Mouse (Mus musculus): ENCODE measurements around the gene Trim2. TPM values are rescaled to one million over a fixed set of nuclear protein-coding genes. Genes with fewer than 3 reads are reported as not detected.

Trim2 gene
- polyA plus RNA-seq, 1 experiment from 2014 or later: 37.7 TPM

DNA sequence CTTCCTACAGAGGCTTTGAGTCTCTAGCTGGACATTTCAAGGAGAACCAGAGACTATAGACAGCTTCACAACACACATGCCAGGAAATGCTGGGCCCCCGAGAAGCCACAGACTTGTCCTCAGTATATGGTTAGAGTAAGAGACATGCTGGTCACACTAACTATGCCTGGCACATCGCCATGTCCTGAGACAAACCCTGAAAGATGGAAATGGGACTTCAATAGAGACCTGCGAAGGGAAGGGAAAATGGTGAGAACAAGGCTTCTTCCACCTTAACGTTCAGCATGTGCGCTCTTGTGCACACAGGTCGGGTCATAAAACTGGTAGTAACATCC, 38.9 kb upstream of the Trim2 start:
- H3K9ac ChIP-seq (replicated peaks; ENCODE audit: low read length): no peak overlapping the region
- DNase-seq (ENCODE audit: low spot score) (no peak), ATAC-seq (replicated peaks; ENCODE audit: insufficient number of reproducible peaks, low FRiP score, low TSS enrichment, low read depth) (no peak)
- H3K36me3 ChIP-seq (replicated peaks; ENCODE audit: control insufficient read depth, insufficient read depth, low read depth, low read length): no peaks in the 10 kb centered on the region
- no peaks in the 10 kb centered on the region; the same call in 1 of the 2 replicates for H3K27me3 ChIP-seq (ENCODE audit: control insufficient read depth, insufficient read depth, low read length)
- H3K4me1 ChIP-seq (ENCODE audit: control insufficient read depth, insufficient read depth, low read length): no peaks in the 10 kb centered on the region
- no peaks in the 10 kb centered on the region for H3K9me3 ChIP-seq (replicated peaks; ENCODE audit: control insufficient read depth, low read length)
- WGBS: 53% methylated on average over 6 of the region's 6 CpGs
- H3K4me3 ChIP-seq (ENCODE audit: low read depth, low read length): no peak overlapping the region
- peak overlapping the region; percentile 65 for H3K4me2 ChIP-seq (ENCODE audit: low read depth, low read length)
- no peak overlapping the region for H3K27ac ChIP-seq (replicated peaks; ENCODE audit: low read depth, low read length)

DNA sequence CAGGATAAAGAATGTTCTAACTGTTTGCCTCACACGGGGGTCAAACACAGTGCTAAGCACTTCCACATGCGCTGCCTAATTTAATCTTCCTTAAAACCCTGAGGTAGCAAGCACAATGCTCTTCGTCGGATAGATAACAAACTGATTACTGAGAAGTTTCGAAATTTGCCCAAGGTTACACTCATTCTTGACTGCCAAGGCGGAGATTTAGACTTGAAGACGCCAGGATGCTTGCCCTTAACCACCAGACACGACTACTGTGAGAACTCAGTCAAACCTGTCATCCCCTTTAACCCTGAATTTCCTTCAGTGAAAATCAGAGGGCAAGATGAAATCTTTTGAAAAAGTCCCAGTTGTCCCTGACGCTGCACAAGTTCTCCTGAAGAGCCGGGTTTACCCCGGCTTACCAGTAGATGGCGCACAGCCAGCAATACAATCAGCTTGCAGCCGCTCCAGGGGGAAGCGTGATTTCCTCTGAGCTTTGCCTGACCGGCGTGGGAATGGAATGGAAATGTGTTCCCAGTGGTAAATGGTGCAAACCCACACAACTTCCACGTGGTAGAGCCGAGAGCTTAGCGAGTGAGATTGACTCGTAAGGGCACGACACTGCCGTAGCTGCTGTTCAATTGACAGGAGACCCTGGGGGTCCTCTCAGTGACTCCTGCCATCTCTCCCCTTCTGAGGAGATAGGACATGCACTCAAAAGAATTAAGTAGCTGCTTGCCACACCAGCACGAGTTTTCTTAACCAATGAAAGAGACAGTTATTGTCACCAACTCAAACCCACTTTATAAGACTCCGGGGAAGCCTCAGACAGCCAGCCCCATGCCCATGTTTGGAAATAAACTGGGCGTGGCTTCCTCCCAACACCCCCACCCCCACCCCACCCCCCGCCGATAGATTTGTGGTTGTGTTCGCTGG, 38.3 kb upstream of the Trim2 start:
- 0 out of 2 replicates have a peak, but pooled peaks have one; percentile 26 for ATAC-seq (replicated peaks; ENCODE audit: insufficient number of reproducible peaks, low FRiP score, low TSS enrichment, low read depth)
- 7% methylated on average over 28 of the region's 28 CpGs for WGBS
- Histone ChIP-seq H3K9me3 (replicated peaks; ENCODE audit: control insufficient read depth, low read length) (no peaks in the 10 kb centered on the region), H3K4me2 (ENCODE audit: low read depth, low read length) (peak overlapping the region; percentile 65), H3K27ac (replicated peaks; ENCODE audit: low read depth, low read length) (no peak overlapping the region), H3K27me3 (ENCODE audit: control insufficient read depth, insufficient read depth, low read length) (no peaks in the 10 kb centered on the region; the same call in 1 of the 2 replicates), H3K4me3 (ENCODE audit: low read depth, low read length) (peak overlapping the region; percentile 29), H3K4me1 (ENCODE audit: control insufficient read depth, insufficient read depth, low read length) (no peaks in the 10 kb centered on the region), H3K36me3 (replicated peaks; ENCODE audit: control insufficient read depth, insufficient read depth, low read depth, low read length) (no peaks in the 10 kb centered on the region), H3K9ac (replicated peaks; ENCODE audit: low read length) (no peak overlapping the region)
- peak; percentile 93 for DNase-seq (ENCODE audit: low spot score)

DNA sequence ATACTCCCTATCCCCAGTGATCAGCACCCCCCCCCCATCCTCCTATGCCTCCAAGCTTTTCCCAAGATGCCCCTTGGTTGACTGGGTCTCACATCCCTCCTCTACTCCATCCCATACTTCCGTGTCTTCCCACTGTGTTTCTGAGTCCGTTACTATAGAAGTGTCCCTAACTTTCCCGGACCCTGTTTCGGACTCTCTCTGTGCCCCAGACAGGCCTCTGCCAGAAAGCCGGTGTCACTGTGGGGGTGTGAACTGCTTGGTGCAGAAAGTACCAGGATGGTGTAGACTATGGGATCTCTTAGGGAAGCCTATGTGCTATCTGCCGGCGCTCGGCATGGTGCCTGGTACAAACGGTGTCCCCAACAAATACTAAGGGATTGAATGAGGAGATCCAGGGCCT, 36.4 kb upstream of the Trim2 start:
- no peak overlapping the region for H3K4me2 ChIP-seq (ENCODE audit: low read depth, low read length)
- no peak for DNase-seq (ENCODE audit: low spot score)
- no peaks in the 10 kb centered on the region; the same call in 1 of the 2 replicates for H3K27me3 ChIP-seq (ENCODE audit: control insufficient read depth, insufficient read depth, low read length)
- H3K36me3 ChIP-seq (replicated peaks; ENCODE audit: control insufficient read depth, insufficient read depth, low read depth, low read length): no peaks in the 10 kb centered on the region
- no peaks in the 10 kb centered on the region for H3K4me1 ChIP-seq (ENCODE audit: control insufficient read depth, insufficient read depth, low read length)
- no peak overlapping the region for H3K9ac ChIP-seq (replicated peaks; ENCODE audit: low read length)
- no peak for ATAC-seq (replicated peaks; ENCODE audit: insufficient number of reproducible peaks, low FRiP score, low TSS enrichment, low read depth)
- WGBS: 84% methylated on average over 9 of the region's 9 CpGs
- H3K27ac ChIP-seq (replicated peaks; ENCODE audit: low read depth, low read length): no peak overlapping the region
- H3K4me3 ChIP-seq (ENCODE audit: low read depth, low read length): no peak overlapping the region
- H3K9me3 ChIP-seq (replicated peaks; ENCODE audit: control insufficient read depth, low read length): no peaks in the 10 kb centered on the region

DNA sequence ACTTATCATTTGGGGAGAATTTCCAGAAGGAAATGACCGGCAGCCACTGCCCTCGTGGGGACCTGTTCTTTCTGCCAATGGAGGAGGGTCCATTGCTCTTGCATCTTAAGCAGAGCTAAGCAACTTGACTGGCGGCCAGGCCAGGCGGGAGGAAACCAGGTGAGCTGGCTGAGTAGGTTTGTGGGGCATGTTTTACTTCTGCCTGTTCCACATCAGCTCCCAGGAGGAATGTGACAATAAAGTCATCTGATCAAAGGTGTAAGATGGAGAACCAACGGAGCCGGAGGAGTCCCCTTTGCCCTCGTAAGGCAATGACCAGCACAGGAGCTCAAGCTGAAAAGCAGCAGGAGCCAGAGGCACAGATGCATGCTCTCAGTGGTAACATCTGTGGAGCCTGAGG, 35.1 kb upstream of the Trim2 start:
- 62% methylated on average over 7 of the region's 7 CpGs for WGBS
- Histone ChIP-seq H3K27ac (replicated peaks; ENCODE audit: low read depth, low read length) (no peak overlapping the region), H3K4me1 (ENCODE audit: control insufficient read depth, insufficient read depth, low read length) (no peaks in the 10 kb centered on the region), H3K4me2 (ENCODE audit: low read depth, low read length) (no peak overlapping the region), H3K36me3 (replicated peaks; ENCODE audit: control insufficient read depth, insufficient read depth, low read depth, low read length) (no peaks in the 10 kb centered on the region), H3K4me3 (ENCODE audit: low read depth, low read length) (no peak overlapping the region), H3K27me3 (ENCODE audit: control insufficient read depth, insufficient read depth, low read length) (no peaks in the 10 kb centered on the region), H3K9ac (replicated peaks; ENCODE audit: low read length) (no peak overlapping the region), H3K9me3 (replicated peaks; ENCODE audit: control insufficient read depth, low read length) (no peaks in the 10 kb centered on the region)
- DNase-seq (ENCODE audit: low spot score) (peak; percentile 28), ATAC-seq (replicated peaks; ENCODE audit: insufficient number of reproducible peaks, low FRiP score, low TSS enrichment, low read depth) (no peak)

DNA sequence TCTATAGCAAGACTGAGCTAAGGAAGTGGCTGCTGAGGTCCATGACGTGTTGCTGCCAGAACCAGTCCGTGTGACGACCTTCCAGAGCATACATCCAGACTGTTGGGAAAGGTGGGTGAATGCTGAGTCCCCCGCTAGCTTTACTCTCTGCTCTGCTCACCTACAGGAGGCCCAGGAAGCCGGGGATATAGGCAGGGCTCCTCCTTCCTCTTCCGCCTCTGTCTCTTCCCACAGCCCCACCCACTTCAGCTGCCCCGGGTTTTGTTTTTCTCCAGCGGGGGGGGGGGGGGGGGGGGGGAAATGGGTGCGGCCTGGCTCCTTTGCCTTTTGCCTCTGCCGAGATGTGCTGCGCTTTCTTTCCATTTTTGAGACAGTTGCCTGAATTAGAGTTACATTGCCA, 30.9 kb upstream of the Trim2 start:
- Histone ChIP-seq H3K4me3 (ENCODE audit: low read depth, low read length) (no peak overlapping the region), H3K36me3 (replicated peaks; ENCODE audit: control insufficient read depth, insufficient read depth, low read depth, low read length) (no peaks in the 10 kb centered on the region), H3K9me3 (replicated peaks; ENCODE audit: control insufficient read depth, low read length) (no peaks in the 10 kb centered on the region), H3K27me3 (ENCODE audit: control insufficient read depth, insufficient read depth, low read length) (peaks cover 4% of the 10 kb centered on the region; the same call in 1 of the 2 replicates), H3K9ac (replicated peaks; ENCODE audit: low read length) (no peak overlapping the region), H3K4me2 (ENCODE audit: low read depth, low read length) (no peak overlapping the region), H3K27ac (replicated peaks; ENCODE audit: low read depth, low read length) (no peak overlapping the region), H3K4me1 (ENCODE audit: control insufficient read depth, insufficient read depth, low read length) (no peaks in the 10 kb centered on the region; the same call in 1 of the 2 replicates)
- WGBS: 45% methylated on average over 11 of the region's 11 CpGs
- DNase-seq (ENCODE audit: low spot score) (no peak), ATAC-seq (replicated peaks; ENCODE audit: insufficient number of reproducible peaks, low FRiP score, low TSS enrichment, low read depth) (no peak)

DNA sequence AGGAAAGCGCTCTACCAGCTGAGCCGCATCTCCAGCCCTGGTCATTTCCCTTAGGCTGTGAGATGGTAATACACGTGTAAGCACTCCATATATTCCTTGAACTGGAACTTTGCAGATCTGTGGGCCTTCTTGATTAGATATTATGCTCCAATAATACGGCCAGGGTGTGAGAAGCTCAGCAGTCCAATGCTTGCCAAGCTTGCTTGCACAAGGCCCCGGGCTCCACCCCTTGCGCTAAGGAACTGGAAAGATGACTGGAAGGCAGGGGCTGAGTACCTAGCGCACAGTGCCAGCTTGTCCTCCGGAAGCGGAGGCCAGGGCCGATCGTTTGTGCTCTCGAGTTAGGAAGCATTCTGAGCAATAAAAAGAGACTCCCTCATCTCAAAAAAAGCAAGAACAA, 29.7 kb upstream of the Trim2 start:
- H3K27ac ChIP-seq (replicated peaks; ENCODE audit: low read depth, low read length): no peak overlapping the region
- ATAC-seq (replicated peaks; ENCODE audit: insufficient number of reproducible peaks, low FRiP score, low TSS enrichment, low read depth) (no peak), DNase-seq (ENCODE audit: low spot score) (no peak)
- H3K9ac ChIP-seq (replicated peaks; ENCODE audit: low read length): no peak overlapping the region
- H3K4me1 ChIP-seq (ENCODE audit: control insufficient read depth, insufficient read depth, low read length): no peaks in the 10 kb centered on the region; the same call in 1 of the 2 replicates
- H3K4me2 ChIP-seq (ENCODE audit: low read depth, low read length): no peak overlapping the region
- H3K4me3 ChIP-seq (ENCODE audit: low read depth, low read length): no peak overlapping the region
- 88% methylated on average over 12 of the region's 12 CpGs for WGBS
- H3K27me3 ChIP-seq (ENCODE audit: control insufficient read depth, insufficient read depth, low read length): peaks cover 4% of the 10 kb centered on the region; the same call in 1 of the 2 replicates
- no peaks in the 10 kb centered on the region for H3K36me3 ChIP-seq (replicated peaks; ENCODE audit: control insufficient read depth, insufficient read depth, low read depth, low read length)
- no peaks in the 10 kb centered on the region for H3K9me3 ChIP-seq (replicated peaks; ENCODE audit: control insufficient read depth, low read length)

DNA sequence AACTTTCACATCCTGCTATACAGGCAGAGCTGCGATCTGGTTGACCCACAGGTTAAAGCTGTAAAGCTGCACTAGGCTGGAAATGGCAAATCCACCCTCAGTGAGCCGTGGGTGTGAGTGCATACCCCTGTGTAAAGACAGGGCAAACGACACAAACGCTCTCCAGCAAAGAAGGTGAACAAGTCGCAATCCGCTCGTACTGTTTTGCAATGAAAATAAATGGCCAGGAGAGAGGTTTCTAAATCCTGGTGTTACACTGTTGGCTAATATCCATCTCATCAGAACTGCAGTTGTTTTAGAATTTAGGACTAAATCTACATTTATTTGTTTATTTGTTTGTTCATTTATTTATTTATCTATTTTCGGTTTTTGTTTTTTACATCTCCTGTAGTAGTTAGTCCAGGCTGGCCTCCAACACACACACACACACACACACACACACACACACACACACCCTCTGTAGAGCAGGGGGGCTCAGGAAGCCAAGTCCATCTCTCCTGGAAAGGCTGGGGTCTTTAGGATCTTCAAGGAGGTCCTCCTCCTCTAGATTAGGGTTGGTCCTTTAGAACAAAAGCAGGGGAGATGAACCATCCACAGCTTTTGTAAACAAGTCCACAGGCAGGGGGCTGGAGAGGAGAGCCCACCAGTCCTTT, 28.9 kb upstream of the Trim2 start:
- Histone ChIP-seq H3K27ac (replicated peaks; ENCODE audit: low read depth, low read length) (no peak overlapping the region), H3K4me1 (ENCODE audit: control insufficient read depth, insufficient read depth, low read length) (no peaks in the 10 kb centered on the region; the same call in 1 of the 2 replicates), H3K27me3 (ENCODE audit: control insufficient read depth, insufficient read depth, low read length) (peaks cover 4% of the 10 kb centered on the region; the same call in 1 of the 2 replicates), H3K9me3 (replicated peaks; ENCODE audit: control insufficient read depth, low read length) (no peaks in the 10 kb centered on the region), H3K4me3 (ENCODE audit: low read depth, low read length) (no peak overlapping the region), H3K9ac (replicated peaks; ENCODE audit: low read length) (no peak overlapping the region), H3K4me2 (ENCODE audit: low read depth, low read length) (no peak overlapping the region), H3K36me3 (replicated peaks; ENCODE audit: control insufficient read depth, insufficient read depth, low read depth, low read length) (no peaks in the 10 kb centered on the region)
- DNase-seq (ENCODE audit: low spot score) (no peak), ATAC-seq (replicated peaks; ENCODE audit: insufficient number of reproducible peaks, low FRiP score, low TSS enrichment, low read depth) (no peak)
- WGBS: 44% methylated on average over 8 of the region's 8 CpGs
